Mouse (Mus musculus): ENCODE measurements around the gene Igfbp5.

- no peak for TF ChIP-seq POLR2A (IDR thresholded peaks at IDR 0.05; ENCODE audit: insufficient read length, low read depth)
- TF ChIP-seq E2F4 (IDR thresholded peaks at IDR 0.05; ENCODE audit: insufficient read depth): no peak
- no peak for TF ChIP-seq POLR2AphosphoS2 (IDR thresholded peaks at IDR 0.05; ENCODE audit: insufficient read length, low read depth)
- TF ChIP-seq MYOG (IDR thresholded peaks at IDR 0.05; ENCODE audit: control insufficient read depth in 1 of 3, insufficient read depth in 1 of 3, insufficient read length in 2 of 3, low read depth in 2 of 3): no peak
- TF ChIP-seq MYOD1 (IDR thresholded peaks at IDR 0.05; ENCODE audit: control insufficient read depth in 1 of 3, insufficient read length in 2 of 3, low read depth in 2 of 3): peak in 1 of 3 experiments; percentile 57
- no peak for TF ChIP-seq MAX (IDR thresholded peaks at IDR 0.05; ENCODE audit: low read depth)
Observed at GRCm38 (mm10) chr1:72913073-72913472, 38.4 kb upstream of the Igfbp5 start.
